Mouse (Mus musculus) sigmoid colon, adult 10 weeks (tissue): ENCODE results near the gene Col6a3. TPM values are rescaled to one million over a fixed set of nuclear protein-coding genes. Genes with fewer than 3 reads are reported as not detected.

ENCODE experiments used
- polyA plus RNA-seq: library from polyadenylated mRNA; stranded (reverse); fragments of 350-450 nt; fragmentation: Illumina TruSeq; extraction: RNeasy Lipid Tissue Mini Kit (QIAGEN cat#74804); gene quantifications from one replicate; pipeline ENCODE4 v1.2.3, GENCODE M21; 2014; ENCODE audit warnings: low read depth, low replicate concordance

Col6a3 gene
- 68.9 TPM for polyA plus RNA-seq

DNA sequence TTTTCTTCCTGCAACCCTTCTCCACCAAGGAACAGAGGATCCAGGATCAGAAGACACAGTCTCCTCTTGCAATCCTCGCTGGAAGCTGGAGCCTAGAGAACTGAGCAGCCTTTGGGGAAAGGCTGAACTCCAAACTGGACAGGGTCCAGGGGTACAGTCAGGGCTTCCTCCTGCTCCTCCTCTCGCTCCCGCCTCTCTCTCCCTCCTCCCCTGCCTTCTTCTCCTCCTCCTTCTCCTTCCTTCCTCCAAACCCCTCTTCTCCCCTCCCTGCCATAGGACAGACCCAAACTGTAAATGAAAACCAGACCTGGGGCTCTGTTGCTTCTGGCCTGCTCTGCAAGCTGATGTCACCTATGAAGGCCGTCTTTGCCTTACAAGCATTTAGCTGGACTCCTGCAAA, at the start of gene Col6a3:
TSS of gene Col6a3 (minus strand) at position 136 of the 400 bp plus-strand sequence.

Other genes with a start within 250 kb of the Col6a3 start
- 69.0 TPM for gene Cops8, start 241.0 kb downstream of the Col6a3 start, polyA plus RNA-seq
- gene Mlph, start 71.1 kb upstream of the Col6a3 start, polyA plus RNA-seq: 20.1 TPM
- gene Prlh, start 109.1 kb upstream of the Col6a3 start, polyA plus RNA-seq: not detected
- 1.0 TPM for gene Rab17, start 125.7 kb upstream of the Col6a3 start, polyA plus RNA-seq
- 125 TPM for gene Lrrfip1, start 154.8 kb upstream of the Col6a3 start, polyA plus RNA-seq